Mouse (Mus musculus) heart, embryonic 10.5 days (tissue): ENCODE data around the gene Cryzl2. TPM values are rescaled to one million over a fixed set of nuclear protein-coding genes. Genes with fewer than 3 reads are reported as not detected.

Experiments
- DNase-seq: peaks from one replicate; pipeline ENCODE4 v3.0.0-alpha.2; 2017; ENCODE audit warnings: low spot score
- H3K27ac ChIP-seq: fragments of 300-500 bp; sonication (generic); 2 replicates; pipeline ENCODE4 v1.5.1; 2016; ENCODE audit warnings: mild to moderate bottlenecking
- H3K27me3 ChIP-seq: fragments of 300-500 bp; sonication (generic); 2 replicates; pipeline ENCODE4 v1.6.1; 2016; ENCODE audit warnings: mild to moderate bottlenecking; ENCODE audit not compliant: poor library complexity, insufficient read depth, severe bottlenecking
- H3K36me3 ChIP-seq: fragments of 300-500 bp; sonication (generic); 2 replicates; pipeline ENCODE4 v1.6.1; 2016; ENCODE audit warnings: mild to moderate bottlenecking, moderate library complexity
- H3K4me1 ChIP-seq: fragments of 300-500 bp; sonication (generic); 2 replicates; pipeline ENCODE4 v1.6.1; 2016; ENCODE audit warnings: mild to moderate bottlenecking
- H3K4me3 ChIP-seq: fragments of 300-500 bp; sonication (generic); 2 replicates; pipeline ENCODE4 v1.5.1; 2016; ENCODE audit warnings: mild to moderate bottlenecking, moderate library complexity
- H3K9me3 ChIP-seq: fragments of 300-500 bp; sonication (generic); 2 replicates; pipeline ENCODE4 v1.6.1; 2016; ENCODE audit warnings: mild to moderate bottlenecking, moderate library complexity
- WGBS: fragments of 180-500 bp; shearing (Covaris S2); methylation state at CpG from one replicate; pipeline ENCODE4 v1.1.7; 2016; 5-methylcytosine and 5-hydroxymethylcytosine counted together
- polyA plus RNA-seq: library from polyadenylated mRNA; unstranded; fragments of >200 nt; fragmentation: Nextera tagmentation; extraction: Ambion mirVana; gene quantifications from 2 replicates; pipeline ENCODE4 v1.2.1, GENCODE M21; 2016

The Cryzl2 gene
- polyA plus RNA-seq, 1 experiment from 2014 or later = 15.1 TPM

GRCm38 (mm10) chr1:157526625-157527024 lies 68.2 kb downstream of the Cryzl2 start:
- no peak overlapping the region for H3K27ac ChIP-seq
- no peak for DNase-seq

GRCm38 (mm10) chr1:157532826-157533460 lies 74.6 kb downstream of the Cryzl2 start:
- peaks cover 9% of the 10 kb centered on the region; the same call in 1 of the 2 replicates for H3K27me3 ChIP-seq

More at GRCm38 (mm10) chr1:157526625-157527024, 68.2 kb downstream of the Cryzl2 start:
- H3K27me3 ChIP-seq = no peaks in the 10 kb centered on the region
- 0 out of 2 replicates have a peak, but pooled peaks cover 5% of the 10 kb centered on the region for H3K4me1 ChIP-seq
- H3K4me3 ChIP-seq = no peak overlapping the region
- H3K9me3 ChIP-seq = no peaks in the 10 kb centered on the region
- 55% methylated on average over 5 of the region's 5 CpGs for WGBS
- H3K36me3 ChIP-seq = no peaks in the 10 kb centered on the region

GRCm38 (mm10) chr1:157535571-157535970 lies 77.2 kb downstream of the Cryzl2 start:
- Histone ChIP-seq H3K27me3 (peaks cover 9% of the 10 kb centered on the region; the same call in 1 of the 2 replicates), H3K4me1 (peaks cover 8% of the 10 kb centered on the region; the same call in 1 of the 2 replicates), H3K27ac (no peak overlapping the region), H3K4me3 (no peak overlapping the region), H3K9me3 (no peaks in the 10 kb centered on the region), H3K36me3 (no peaks in the 10 kb centered on the region)
- WGBS = 60% methylated on average over 1 of the region's 1 CpGs
- no peak for DNase-seq

More at GRCm38 (mm10) chr1:157532826-157533460, 74.6 kb downstream of the Cryzl2 start:
- WGBS = 52% methylated on average over 8 of the region's 8 CpGs
- Histone ChIP-seq H3K36me3 (no peaks in the 10 kb centered on the region), H3K4me1 (peaks cover 8% of the 10 kb centered on the region; the same call in 1 of the 2 replicates), H3K9me3 (no peaks in the 10 kb centered on the region), H3K27ac (no peak overlapping the region), H3K4me3 (no peak overlapping the region)
- no peak for DNase-seq

DNA sequence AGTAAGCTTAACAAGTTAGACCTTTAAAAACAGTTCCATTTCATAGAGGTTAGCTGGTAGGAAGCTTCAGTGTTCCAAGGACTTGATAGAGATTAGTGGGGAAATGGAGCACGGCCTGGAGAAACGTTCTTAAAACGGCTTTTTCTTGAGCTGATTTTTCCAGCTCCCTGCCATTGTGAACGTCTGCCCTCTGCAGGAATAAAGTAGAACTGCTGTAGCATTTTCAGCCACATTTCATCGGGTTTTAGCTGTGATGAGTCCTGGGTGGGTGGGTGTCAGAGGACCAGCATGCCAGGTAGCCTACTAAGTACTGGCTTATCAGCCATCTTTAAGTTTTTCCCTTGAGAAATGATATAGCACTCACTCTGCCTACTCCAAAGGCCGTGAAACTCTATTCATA lies 78.1 kb downstream of the Cryzl2 start:
- DNase-seq = no peak

GRCm38 (mm10) chr1:157537636-157538035 lies 79.3 kb downstream of the Cryzl2 start:
- no peaks in the 10 kb centered on the region for H3K36me3 ChIP-seq
- no peak overlapping the region for H3K27ac ChIP-seq
- H3K4me3 ChIP-seq = no peak overlapping the region
- no peaks in the 10 kb centered on the region for H3K9me3 ChIP-seq
- no peak for DNase-seq
- H3K4me1 ChIP-seq = peaks cover 6% of the 10 kb centered on the region; the same call in 1 of the 2 replicates
- 80% methylated on average over 5 of the region's 5 CpGs for WGBS
- H3K27me3 ChIP-seq = no peaks in the 10 kb centered on the region

More for the DNA sequence above, 78.1 kb downstream of the Cryzl2 start:
- no peaks in the 10 kb centered on the region for H3K36me3 ChIP-seq
- no peaks in the 10 kb centered on the region for H3K9me3 ChIP-seq
- H3K4me1 ChIP-seq = peaks cover 8% of the 10 kb centered on the region; the same call in 1 of the 2 replicates
- H3K27me3 ChIP-seq = peaks cover 9% of the 10 kb centered on the region; the same call in 1 of the 2 replicates
- H3K27ac ChIP-seq = no peak overlapping the region
- 12% methylated on average over 6 of the region's 6 CpGs for WGBS
- H3K4me3 ChIP-seq = no peak overlapping the region

Other genes starting within 250 kb of the Cryzl2 start
- 13.2 and 17.3 TPM in 2 replicates for gene Rasal2, start 46.0 kb upstream of the Cryzl2 start, polyA plus RNA-seq
- 0.71 and 1.9 TPM in 2 replicates for gene Sec16b, start 48.2 kb downstream of the Cryzl2 start, polyA plus RNA-seq